Mouse (Mus musculus) intestine, embryonic 15.5 days (tissue): ENCODE data around the gene B230217C12Rik. TPM values are rescaled to one million over a fixed set of nuclear protein-coding genes. Genes with fewer than 3 reads are reported as not detected.
"Not testable (repeated sequence)": the region's sequence is repeated elsewhere in the genome, so short reads cannot be mapped to it uniquely, and the experiment has no call there.

Experiments used
- ATAC-seq: fragments of 200-750 bp; cut with Nextera tagmentation; 2 replicates; pipeline ENCODE4 v1.8.0; 2017; ENCODE audit warnings: moderate TSS enrichment, moderate library complexity
- H3K27ac ChIP-seq: fragments of 300-500 bp; sonication (generic); 2 replicates; pipeline ENCODE4 v1.5.1; 2015; ENCODE audit warnings: mild to moderate bottlenecking, inconsistent platforms
- H3K27me3 ChIP-seq: fragments of 300-500 bp; sonication (generic); replicated peaks from 2 replicates; pipeline ENCODE4 v1.6.1; 2015; ENCODE audit warnings: inconsistent platforms
- H3K36me3 ChIP-seq: fragments of 300-500 bp; sonication (generic); 2 replicates; pipeline ENCODE4 v1.6.1; 2015; ENCODE audit warnings: inconsistent platforms
- H3K4me1 ChIP-seq: fragments of 300-500 bp; sonication (generic); replicated peaks from 2 replicates; pipeline ENCODE4 v1.6.1; 2015; ENCODE audit warnings: inconsistent platforms
- H3K4me2 ChIP-seq: fragments of 300-500 bp; sonication (generic); replicated peaks from 2 replicates; pipeline ENCODE4 v1.6.1; 2015; ENCODE audit warnings: mild to moderate bottlenecking, inconsistent platforms
- H3K4me3 ChIP-seq: fragments of 300-500 bp; sonication (generic); replicated peaks from 2 replicates; pipeline ENCODE4 v1.5.1; 2015; ENCODE audit warnings: inconsistent platforms
- H3K9ac ChIP-seq: fragments of 300-500 bp; sonication (generic); 2 replicates; pipeline ENCODE4 v1.6.1; 2015; ENCODE audit warnings: inconsistent platforms
- H3K9me3 ChIP-seq: fragments of 300-500 bp; sonication (generic); 2 replicates; pipeline ENCODE4 v1.6.1; 2016; ENCODE audit warnings: inconsistent platforms
- WGBS: fragments of 180-500 bp; shearing (Covaris S2); methylation state at CpG from one replicate; pipeline ENCODE4 v1.1.7; 2015; 5-methylcytosine and 5-hydroxymethylcytosine counted together
- polyA plus RNA-seq: library from polyadenylated mRNA; unstranded; fragments of >200 nt; fragmentation: Nextera tagmentation; extraction: Ambion mirVana; gene quantifications from 2 replicates; pipeline ENCODE4 v1.2.1, GENCODE M21; 2015

The B230217C12Rik gene
- polyA plus RNA-seq, 1 experiment from 2014 or later, result 5.2 TPM

DNA sequence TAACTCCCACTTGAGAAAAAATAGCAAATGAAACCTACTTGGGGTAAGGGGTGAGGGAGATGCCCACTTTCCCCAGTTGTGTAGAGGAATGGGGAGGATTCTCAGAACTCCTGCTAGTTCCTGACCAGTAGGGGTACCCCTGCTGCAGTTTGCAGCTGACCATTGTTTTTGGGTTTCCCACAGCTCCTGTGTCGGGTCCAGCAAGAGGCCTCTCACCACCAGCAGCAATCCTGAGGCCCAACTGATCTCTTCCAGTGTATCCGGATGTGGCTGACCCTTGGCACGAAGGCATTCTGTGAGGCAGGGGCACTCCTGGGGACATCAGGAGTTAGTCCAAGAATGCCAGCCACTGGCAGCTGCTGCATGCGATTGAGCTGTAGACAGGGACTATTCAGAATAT lies 1.4 kb downstream of the B230217C12Rik start:
- no peak overlapping the region for H3K4me3 ChIP-seq
- H3K9ac ChIP-seq, result peak overlapping the region; percentile 8; the same call in 1 of the 2 replicates
- 0 out of 2 replicates have a peak overlapping the region, but pooled peaks have one; percentile 37 for H3K27ac ChIP-seq
- no peak for ATAC-seq
- H3K36me3 ChIP-seq, result 0 out of 2 replicates have a peak, but pooled peaks cover 7% of the 10 kb centered on the region
- no peaks in the 10 kb centered on the region for H3K9me3 ChIP-seq
- H3K4me2 ChIP-seq, result peak overlapping the region; percentile 68
- H3K4me1 ChIP-seq, result peaks cover 10% of the 10 kb centered on the region; the same call in 1 of the 2 replicates
- no peaks in the 10 kb centered on the region for H3K27me3 ChIP-seq
- 56% methylated on average over 4 of the region's 4 CpGs for WGBS

DNA sequence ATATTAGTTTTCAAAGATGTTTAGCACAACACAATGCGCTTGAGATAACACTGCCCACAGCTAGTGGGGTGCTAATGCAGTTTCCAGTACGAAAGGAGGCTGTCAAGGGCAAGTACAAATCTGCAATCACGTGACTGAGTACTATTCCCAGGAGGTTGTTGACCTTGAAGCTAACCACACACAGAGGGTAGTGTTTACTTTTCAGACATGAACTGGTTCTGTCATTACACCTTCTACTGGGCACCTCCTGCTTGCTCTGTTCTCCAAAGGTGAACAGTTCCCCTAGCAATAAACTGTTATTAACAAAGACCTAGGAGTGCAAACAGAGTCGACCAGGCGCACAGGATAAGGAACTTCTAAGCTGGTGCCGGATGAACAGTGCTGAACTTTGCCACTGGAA lies 9.8 kb downstream of the B230217C12Rik start:
- peak; percentile 96 for ATAC-seq

DNA sequence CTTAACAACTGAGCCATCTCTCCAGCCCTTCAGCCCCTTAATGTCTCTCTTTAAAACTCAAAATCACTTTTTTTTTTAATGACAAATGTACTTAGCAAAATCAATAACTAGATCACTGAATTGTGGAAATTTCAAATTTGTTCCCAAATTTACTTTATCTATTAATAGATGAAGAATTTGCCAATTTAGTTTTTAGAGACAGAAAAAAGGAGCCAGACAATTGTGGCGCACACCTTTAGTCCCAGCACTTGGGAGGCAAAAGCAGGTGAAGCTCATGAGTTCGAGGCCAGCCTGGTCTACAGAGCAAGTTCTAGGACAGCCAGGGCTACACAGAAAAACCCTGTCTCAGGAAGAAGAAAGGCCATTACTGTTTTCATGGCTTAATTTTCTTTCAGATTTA lies 11.0 kb downstream of the B230217C12Rik start:
- Histone ChIP-seq H3K4me1 (no peaks in the 10 kb centered on the region), H3K4me2 (no peak overlapping the region), H3K27ac (no peak overlapping the region), H3K36me3 (no peaks in the 10 kb centered on the region), H3K9ac (no peak overlapping the region), H3K4me3 (no peak overlapping the region), H3K9me3 (no peaks in the 10 kb centered on the region), H3K27me3 (no peaks in the 10 kb centered on the region)
- 89% methylated on average over 2 of the region's 2 CpGs for WGBS
- no peak for ATAC-seq

More for the DNA sequence above, 9.8 kb downstream of the B230217C12Rik start:
- Histone ChIP-seq H3K4me3 (no peak overlapping the region), H3K27ac (peak overlapping the region; percentile 15; the same call in 1 of the 2 replicates), H3K4me1 (no peaks in the 10 kb centered on the region), H3K9me3 (no peaks in the 10 kb centered on the region), H3K27me3 (no peaks in the 10 kb centered on the region), H3K36me3 (no peaks in the 10 kb centered on the region), H3K4me2 (no peak overlapping the region), H3K9ac (no peak overlapping the region)
- WGBS, result 26% methylated on average over 6 of the region's 6 CpGs

DNA sequence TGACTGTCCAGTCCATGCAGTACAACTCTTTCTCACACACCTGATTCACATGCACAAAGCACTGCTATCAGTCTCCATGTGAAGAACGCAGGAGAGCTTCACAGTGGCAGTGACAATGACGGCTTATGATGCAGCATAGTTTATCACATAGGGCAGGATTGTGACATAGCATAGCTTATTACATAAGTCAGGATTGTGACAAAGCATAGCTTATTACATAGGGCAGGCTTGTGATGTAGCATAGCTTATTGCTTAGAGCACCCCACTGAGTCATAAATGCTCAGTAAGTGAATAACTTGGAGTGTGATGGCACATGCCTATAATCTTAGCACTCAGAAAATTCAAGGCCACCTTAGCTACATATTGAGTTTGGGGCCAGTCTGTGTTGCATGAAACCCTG lies 14.9 kb downstream of the B230217C12Rik start:
- Histone ChIP-seq H3K36me3 (no peaks in the 10 kb centered on the region), H3K9me3 (no peaks in the 10 kb centered on the region), H3K4me2 (no peak overlapping the region), H3K27me3 (no peaks in the 10 kb centered on the region), H3K9ac (no peak overlapping the region), H3K4me3 (no peak overlapping the region), H3K4me1 (no peaks in the 10 kb centered on the region), H3K27ac (no peak overlapping the region)
- ATAC-seq, result 0 out of 2 replicates have a peak, but pooled peaks have one; percentile 53
- WGBS, result 81% methylated on average over 2 of the region's 2 CpGs

DNA sequence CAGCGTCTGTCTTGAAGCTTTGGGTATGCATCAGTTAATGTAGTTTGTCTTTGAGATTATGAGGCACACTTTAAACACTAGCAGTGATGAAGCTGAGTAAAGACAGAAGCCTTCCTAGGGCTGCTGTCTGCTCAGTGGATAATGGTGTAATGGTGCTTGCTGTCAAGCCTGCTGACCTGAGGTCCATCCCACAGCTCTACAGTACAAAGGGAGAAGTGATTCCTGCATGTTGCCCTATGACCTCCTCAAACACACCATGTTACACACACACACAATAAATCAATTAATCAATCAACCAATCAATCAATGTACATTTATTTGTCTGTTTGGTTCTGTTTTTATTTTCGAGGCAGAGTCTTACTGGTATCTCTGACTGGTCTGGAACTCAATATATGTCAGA lies 21.6 kb downstream of the B230217C12Rik start:
- no peak overlapping the region for H3K27ac ChIP-seq
- WGBS, result 45% methylated on average over 2 of the region's 2 CpGs

DNA sequence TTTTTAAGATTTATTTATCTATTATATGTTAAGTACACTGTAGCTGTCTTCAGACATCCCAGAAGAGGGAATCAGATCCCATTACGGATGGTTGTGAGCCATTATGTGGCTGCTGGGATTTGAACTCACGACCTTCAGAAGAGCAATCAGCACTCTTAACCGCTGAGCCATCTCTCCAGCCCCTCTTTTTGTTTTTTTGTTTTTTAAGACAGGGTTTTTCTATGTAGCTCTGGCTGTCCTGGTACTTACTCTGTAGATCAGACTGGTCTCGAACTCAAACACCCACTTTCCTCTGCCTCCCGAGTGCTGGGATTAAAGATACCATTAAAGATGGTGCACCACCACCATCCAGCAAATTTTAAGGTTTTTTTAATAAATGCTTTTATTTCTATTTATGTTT lies 24.8 kb downstream of the B230217C12Rik start:
- no peaks in the 10 kb centered on the region for H3K27me3 ChIP-seq
- no peak for ATAC-seq
- no peak overlapping the region for H3K27ac ChIP-seq
- H3K9ac ChIP-seq, result no peak overlapping the region
- H3K9me3 ChIP-seq, result no peaks in the 10 kb centered on the region
- H3K4me2 ChIP-seq, result no peak overlapping the region
- H3K4me3 ChIP-seq, result no peak overlapping the region
- WGBS, result 87% methylated on average over 5 of the region's 5 CpGs
- no peaks in the 10 kb centered on the region for H3K4me1 ChIP-seq
- H3K36me3 ChIP-seq, result no peaks in the 10 kb centered on the region

More for the DNA sequence above, 21.6 kb downstream of the B230217C12Rik start:
- no peaks in the 10 kb centered on the region for H3K9me3 ChIP-seq
- no peak overlapping the region for H3K4me2 ChIP-seq
- no peak overlapping the region for H3K4me3 ChIP-seq
- H3K4me1 ChIP-seq, result no peaks in the 10 kb centered on the region
- no peaks in the 10 kb centered on the region for H3K36me3 ChIP-seq
- H3K27me3 ChIP-seq, result no peaks in the 10 kb centered on the region
- no peak overlapping the region for H3K9ac ChIP-seq
- no peak for ATAC-seq

DNA sequence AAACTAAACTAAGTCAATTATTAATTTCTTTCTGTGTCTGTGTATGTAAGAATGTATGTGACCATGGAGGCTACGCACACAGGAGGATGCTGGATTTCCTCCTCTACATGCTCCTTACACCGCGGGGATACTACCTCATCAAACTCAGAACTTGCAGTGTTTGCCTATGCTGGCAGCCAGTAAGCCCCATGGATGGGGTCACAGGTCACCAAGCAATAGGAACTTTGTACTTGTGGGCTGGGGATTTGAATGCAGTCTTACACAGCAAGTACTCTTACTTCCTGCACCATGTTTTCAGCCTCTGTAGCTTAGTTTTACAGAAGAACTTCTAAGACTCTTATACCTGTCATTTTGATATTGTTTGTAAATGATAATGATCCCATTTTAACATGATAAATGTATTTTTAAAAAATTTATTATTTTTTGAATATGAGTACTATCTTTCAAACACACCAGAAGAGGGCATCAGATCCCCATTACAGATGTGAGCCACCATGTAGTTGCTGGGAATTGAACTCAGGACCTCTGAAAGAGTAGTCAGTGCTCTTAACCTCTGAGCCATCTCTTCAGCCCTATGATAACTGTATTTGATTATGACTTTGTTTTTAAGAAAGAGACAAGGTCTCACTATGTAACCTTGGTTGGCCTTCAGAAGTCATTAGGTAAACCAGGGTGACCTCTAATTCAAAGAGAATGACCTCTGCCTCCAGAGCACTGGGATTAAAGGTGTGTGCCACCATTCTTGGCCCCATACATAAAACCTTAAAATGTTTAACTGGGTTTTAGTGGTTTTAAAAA lies 25.7 kb downstream of the B230217C12Rik start:
- ATAC-seq, result 0 out of 2 replicates have a peak, but pooled peaks have one; percentile 39
- Histone ChIP-seq H3K27me3 (no peaks in the 10 kb centered on the region), H3K9me3 (no peaks in the 10 kb centered on the region), H3K4me3 (no peak overlapping the region), H3K4me2 (no peak overlapping the region), H3K27ac (no peak overlapping the region), H3K36me3 (no peaks in the 10 kb centered on the region), H3K4me1 (no peaks in the 10 kb centered on the region), H3K9ac (no peak overlapping the region)
- 77% methylated on average over 3 of the region's 3 CpGs for WGBS

DNA sequence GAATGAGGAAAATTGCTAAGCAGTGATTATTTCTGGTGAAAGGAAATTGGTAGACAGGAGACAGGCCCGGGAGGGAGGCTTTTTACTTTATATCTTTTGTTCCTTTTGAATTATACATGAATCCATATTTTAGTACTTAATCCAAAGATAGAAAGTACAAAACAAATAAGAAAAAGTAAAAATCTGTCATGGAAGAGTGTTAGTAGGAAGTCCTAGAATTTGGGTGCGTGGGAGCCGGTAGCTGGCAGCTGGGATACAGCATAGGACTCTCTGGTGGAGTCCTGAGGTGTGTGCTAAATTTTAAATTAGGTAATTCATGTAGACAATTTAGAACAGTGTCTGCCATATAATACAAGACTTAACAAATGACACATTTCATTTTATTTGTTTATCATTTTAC lies 27.0 kb downstream of the B230217C12Rik start:
- no peak overlapping the region for H3K27ac ChIP-seq
- WGBS, result 84% methylated on average over 3 of the region's 3 CpGs
- no peak overlapping the region for H3K9ac ChIP-seq
- H3K36me3 ChIP-seq, result no peaks in the 10 kb centered on the region
- H3K27me3 ChIP-seq, result no peaks in the 10 kb centered on the region
- no peaks in the 10 kb centered on the region for H3K4me1 ChIP-seq
- ATAC-seq, result no peak
- no peak overlapping the region for H3K4me2 ChIP-seq
- H3K9me3 ChIP-seq, result no peaks in the 10 kb centered on the region
- no peak overlapping the region for H3K4me3 ChIP-seq

DNA sequence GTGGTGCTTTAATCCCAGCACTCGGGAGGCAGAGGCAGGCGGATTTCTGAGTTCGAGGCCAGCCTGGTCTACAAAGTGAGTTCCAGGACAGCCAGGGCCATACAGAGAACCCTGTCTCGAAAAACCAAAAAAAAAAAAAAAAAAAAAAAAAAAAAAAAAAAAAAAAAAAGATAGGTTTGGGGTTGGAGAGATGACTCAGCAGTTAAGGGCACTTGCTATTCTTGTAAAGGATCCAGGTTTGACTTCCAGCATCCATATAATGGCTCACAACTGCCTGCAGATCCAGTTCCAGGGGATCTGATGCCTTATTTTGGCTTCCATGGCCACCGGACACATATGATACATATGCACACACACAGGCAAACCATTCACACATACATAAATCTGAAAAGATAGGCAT lies 31.8 kb downstream of the B230217C12Rik start:
- H3K9ac ChIP-seq, H3K9me3 ChIP-seq, H3K36me3 ChIP-seq, H3K4me3 ChIP-seq, H3K27ac ChIP-seq, H3K27me3 ChIP-seq, ATAC-seq, H3K4me2 ChIP-seq, H3K4me1 ChIP-seq: not testable (repeated sequence)
- WGBS, result 91% methylated on average over 5 of the region's 5 CpGs

DNA sequence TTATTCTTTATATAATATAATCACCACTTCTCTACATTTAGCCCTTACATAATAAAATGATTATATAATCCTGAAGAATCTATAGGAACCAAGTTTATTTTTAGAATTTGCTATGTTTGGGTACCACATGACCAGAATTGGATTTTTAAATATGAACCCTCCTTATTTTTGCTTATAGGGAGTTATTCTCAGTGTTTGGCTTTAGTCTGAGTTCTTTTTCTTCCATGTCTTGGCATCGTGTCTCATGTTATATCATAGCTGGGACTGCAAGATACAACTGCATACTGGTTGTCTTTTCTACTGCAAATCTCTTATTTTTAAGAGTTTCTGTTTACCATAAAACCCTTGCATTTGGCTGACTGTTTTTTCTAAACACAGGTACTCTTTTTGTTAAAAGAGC lies 33.8 kb downstream of the B230217C12Rik start:
- Histone ChIP-seq H3K4me1 (no peaks in the 10 kb centered on the region), H3K27ac (no peak overlapping the region), H3K9me3 (no peaks in the 10 kb centered on the region), H3K27me3 (no peaks in the 10 kb centered on the region), H3K4me2 (no peak overlapping the region), H3K36me3 (no peaks in the 10 kb centered on the region), H3K4me3 (no peak overlapping the region), H3K9ac (no peak overlapping the region)
- WGBS, result 93% methylated on average over 1 of the region's 1 CpGs
- no peak for ATAC-seq

DNA sequence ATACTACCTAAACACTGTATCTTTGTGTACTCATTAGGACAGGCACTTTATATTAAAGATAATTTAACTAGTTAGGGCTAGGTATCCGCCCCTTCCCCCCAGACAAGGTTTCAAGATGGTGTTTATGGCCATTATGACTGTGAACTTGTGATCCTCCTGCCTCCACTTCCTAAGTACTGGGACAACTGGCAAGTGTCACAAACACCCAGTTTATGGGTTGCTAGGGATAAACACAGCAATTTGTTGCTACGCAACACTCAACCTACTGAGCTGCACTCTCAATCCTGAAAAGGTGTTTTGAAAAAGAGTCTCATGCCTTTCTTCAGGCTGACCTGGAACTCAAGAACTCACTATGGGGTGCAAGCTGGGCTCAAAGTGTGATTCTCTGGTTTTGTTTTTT lies 36.8 kb downstream of the B230217C12Rik start:
- Histone ChIP-seq H3K27ac (no peak overlapping the region), H3K27me3 (no peaks in the 10 kb centered on the region), H3K9me3 (no peaks in the 10 kb centered on the region), H3K9ac (no peak overlapping the region), H3K4me1 (no peaks in the 10 kb centered on the region), H3K4me3 (no peak overlapping the region), H3K36me3 (no peaks in the 10 kb centered on the region), H3K4me2 (no peak overlapping the region)
- 77% methylated on average over 2 of the region's 2 CpGs for WGBS
- ATAC-seq, result no peak

DNA sequence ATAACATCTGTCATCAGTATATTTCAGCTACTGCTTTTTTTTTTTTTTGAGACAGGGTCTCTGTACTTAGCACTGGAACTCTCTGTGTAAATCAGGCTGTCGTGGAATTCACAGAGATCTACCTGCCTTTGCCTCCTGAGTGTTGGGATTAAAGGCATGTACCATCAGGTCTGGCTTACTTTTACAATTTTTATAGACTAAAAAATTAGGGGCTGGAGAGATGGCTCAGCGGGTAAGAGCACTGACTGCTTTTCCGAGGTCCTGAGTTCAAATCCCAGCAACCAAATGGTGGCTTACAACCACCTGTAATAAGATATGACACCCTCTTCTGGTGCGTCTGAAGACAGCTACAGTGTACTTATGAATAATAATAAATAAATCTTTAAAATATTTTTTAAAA lies 39.8 kb downstream of the B230217C12Rik start:
- no peak overlapping the region for H3K4me2 ChIP-seq
- H3K36me3 ChIP-seq, result no peaks in the 10 kb centered on the region
- no peak overlapping the region for H3K9ac ChIP-seq
- H3K4me1 ChIP-seq, result 0 out of 2 replicates have a peak, but pooled peaks cover 2% of the 10 kb centered on the region
- no peaks in the 10 kb centered on the region for H3K27me3 ChIP-seq
- H3K9me3 ChIP-seq, result no peaks in the 10 kb centered on the region
- no peak overlapping the region for H3K4me3 ChIP-seq
- no peak for ATAC-seq
- no peak overlapping the region for H3K27ac ChIP-seq
- WGBS, result 91% methylated on average over 4 of the region's 4 CpGs

DNA sequence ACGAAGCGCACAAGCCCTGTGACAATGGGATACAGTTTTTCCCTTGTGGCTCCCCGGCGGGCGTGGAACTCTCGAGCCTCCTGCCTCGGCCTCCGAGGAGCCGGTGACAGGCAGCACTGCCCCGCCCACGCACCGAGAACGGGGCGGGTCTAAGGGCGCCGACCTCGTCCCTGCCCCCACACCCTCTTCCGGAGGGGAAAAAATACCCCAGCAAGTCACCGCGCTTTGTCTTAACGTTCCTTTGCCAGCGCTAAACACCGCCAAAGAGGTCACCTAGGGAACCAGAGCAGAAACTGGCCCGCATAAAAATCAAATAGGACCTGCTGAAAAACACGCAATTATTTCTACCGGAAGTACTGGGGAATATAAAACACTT lies 43.0 kb downstream of the B230217C12Rik start:
- H3K9me3 ChIP-seq, result no peaks in the 10 kb centered on the region
- H3K27ac ChIP-seq, result peak overlapping the region; percentile 90
- peak overlapping the region; percentile 60 for H3K4me3 ChIP-seq
- H3K4me1 ChIP-seq, result 0 out of 2 replicates have a peak, but pooled peaks cover 2% of the 10 kb centered on the region
- H3K36me3 ChIP-seq, result no peaks in the 10 kb centered on the region
- peak; percentile 61 for ATAC-seq
- no peaks in the 10 kb centered on the region for H3K27me3 ChIP-seq
- WGBS, result 4% methylated on average over 26 of the region's 26 CpGs
- peak overlapping the region; percentile 60 for H3K9ac ChIP-seq
- H3K4me2 ChIP-seq, result peak overlapping the region; percentile 72
